Mouse (Mus musculus) monocyte, adult 2 months (primary cell): Measurements from ENCODE around the gene Gm19684.
"Not testable (repeated sequence)": the region's sequence is repeated elsewhere in the genome, so short reads cannot be mapped to it uniquely, and the experiment has no call there.

Experiments used
- DNase-seq, 2 experiments: peaks; one replicate each; pipeline ENCODE4 v3.0.0; 2022; ENCODE audit warnings: low spot score in 2 of 2, low read depth in 1 of 2

The Gm19684 gene

DNA sequence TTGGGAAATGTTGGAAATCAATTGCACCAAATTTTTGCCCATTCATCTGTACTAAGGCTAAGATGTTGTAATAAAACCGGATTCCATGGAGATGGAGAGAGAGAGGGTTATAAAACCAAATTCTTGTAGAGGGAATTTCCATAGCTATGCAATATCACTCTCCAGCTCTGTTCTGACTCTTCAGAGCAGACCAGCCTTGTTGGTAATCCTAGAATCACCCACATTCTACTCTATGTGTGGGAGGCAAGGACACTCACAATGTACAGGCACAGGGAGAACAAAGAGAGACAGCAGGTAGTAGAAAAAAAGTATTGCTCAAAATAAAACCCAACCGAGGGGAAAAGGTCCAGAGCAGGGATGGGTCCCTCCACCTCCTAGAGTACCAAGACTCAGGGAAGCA is 54.7 kb downstream of the Gm19684 start:
- not testable (repeated sequence) for DNase-seq

DNA sequence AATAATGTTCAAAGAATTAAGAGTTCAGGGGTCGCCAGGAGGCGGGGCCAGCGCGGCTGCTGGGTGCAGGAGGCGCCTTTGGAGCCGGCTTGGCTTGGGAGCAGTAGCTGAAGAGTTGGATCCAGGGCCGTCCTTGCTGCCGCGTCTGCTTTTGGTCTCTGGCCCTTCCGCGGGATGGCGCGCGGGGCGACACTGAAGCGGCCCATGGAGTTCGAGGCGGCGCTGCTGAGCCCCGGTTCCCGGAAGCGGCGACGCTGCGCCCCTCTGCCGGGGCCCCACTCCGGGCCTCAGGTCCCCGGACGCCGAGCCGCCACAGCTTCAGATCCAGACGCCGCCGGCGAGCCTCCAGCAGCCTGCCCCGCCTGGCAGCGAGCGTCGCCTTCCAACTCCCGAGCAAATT is 57.5 kb downstream of the Gm19684 start:
- not testable (repeated sequence) for DNase-seq
